Mouse (Mus musculus) central nervous system, embryonic 18 days (tissue): ENCODE data around the gene Nlrp1b. TPM values are rescaled to one million over a fixed set of nuclear protein-coding genes. Genes with fewer than 3 reads are reported as not detected.

ENCODE experiments used
- polyA plus RNA-seq: library from polyadenylated mRNA; depleted of rRNA; stranded (reverse); fragments of >200 nt; gene quantifications from 2 replicates; pipeline ENCODE4 v1.2.3, GENCODE M21; 2012; rRNA removed

Nlrp1b gene
- polyA plus RNA-seq = 0.04 and 0.05 TPM in 2 replicates

DNA sequence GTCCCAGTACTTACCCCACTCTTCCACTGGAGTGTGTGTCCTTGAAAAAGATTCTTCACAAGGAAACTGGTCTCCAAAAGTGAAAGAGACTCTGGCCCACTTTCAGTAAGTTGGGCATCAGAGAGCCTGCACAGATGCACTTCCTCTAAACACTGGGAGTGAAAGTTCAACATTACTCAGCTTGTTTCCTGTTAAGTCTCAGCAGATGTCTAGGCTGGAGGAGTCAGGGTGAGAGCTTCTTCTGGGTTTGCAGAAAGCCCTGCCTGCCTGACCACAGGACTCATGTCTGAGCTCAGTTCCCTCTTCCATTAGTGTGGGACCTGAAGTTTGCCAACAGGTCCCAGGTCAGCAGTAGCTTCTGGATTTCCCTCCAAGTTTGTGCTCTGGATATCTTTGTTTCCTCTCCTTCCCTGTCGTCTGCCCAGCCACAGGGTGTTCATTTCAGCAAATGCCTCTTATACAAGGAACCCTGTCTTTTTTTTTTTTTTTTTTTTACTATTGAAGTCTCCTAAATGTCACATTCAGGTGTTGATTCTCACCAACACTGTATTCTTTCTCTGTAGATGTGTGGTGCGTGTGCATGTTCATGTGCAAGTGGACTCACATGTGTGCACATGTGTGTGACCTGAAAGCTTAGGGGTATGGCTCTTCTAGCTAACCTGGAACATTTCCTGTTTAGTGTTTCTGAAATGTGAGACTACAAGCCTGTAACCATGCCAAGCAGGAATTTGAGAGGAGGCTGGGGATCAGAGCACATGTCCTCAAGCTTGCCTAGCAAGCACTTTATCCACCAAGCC is at the start of gene Nlrp1b:
Gene Nlrp1b, minus strand, starts transcription at position 50 of the 797 bp plus-strand sequence.

GRCm38 (mm10) chr11:71144661-71145060 is 85.9 kb downstream of the Nlrp1b start, which contains the start of gene Nlrp1a:
TSS of gene Nlrp1a (minus strand) at chr11:71144704.

Other genes with a start within 250 kb of the Nlrp1b start
- 125 and 130 TPM in 2 replicates for gene C1qbp, start 247.7 kb downstream of the Nlrp1b start, polyA plus RNA-seq
- 27.3 and 27.5 TPM in 2 replicates for gene Dhx33, start 226.3 kb downstream of the Nlrp1b start, polyA plus RNA-seq
- gene Mis12, start 211.1 kb downstream of the Nlrp1b start, polyA plus RNA-seq = 14.5 and 16.8 TPM in 2 replicates
- gene Derl2, start 210.9 kb downstream of the Nlrp1b start, polyA plus RNA-seq = 25.5 and 26.9 TPM in 2 replicates
- gene 6330403K07Rik, start 197.2 kb downstream of the Nlrp1b start, polyA plus RNA-seq = 557 and 569 TPM in 2 replicates
- not detected in 2 replicates for gene Nlrp1a, start 86.0 kb downstream of the Nlrp1b start, polyA plus RNA-seq